Mouse (Mus musculus): Measurements from ENCODE around the gene Csrnp3.

DNA sequence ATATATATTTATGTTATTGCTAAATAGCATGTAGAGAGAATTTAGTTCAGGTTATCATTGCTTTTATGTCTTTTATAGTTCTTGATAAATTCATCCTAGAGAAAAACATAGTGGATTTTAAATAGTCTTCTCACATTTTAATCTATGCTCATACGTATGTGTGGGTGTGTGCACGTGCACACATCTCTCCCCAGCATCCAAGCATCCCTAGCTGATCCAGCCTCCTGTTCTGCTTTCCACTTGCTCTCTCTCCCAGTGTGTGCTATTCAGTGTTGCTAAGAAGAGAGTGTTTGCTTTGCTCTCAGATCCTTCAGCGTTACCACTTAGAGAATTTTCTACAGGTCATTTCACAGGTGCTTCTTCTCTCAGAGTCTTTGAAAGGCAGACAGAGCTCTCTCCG, 123.2 kb downstream of the Csrnp3 start:
- no peak for TF ChIP-seq EP300 (optimal IDR thresholded peaks at IDR 0.05)
- no peak for TF ChIP-seq CTCF (IDR thresholded peaks at IDR 0.05; ENCODE audit: low read depth)

Measured in stomach, postnatal 0 days (tissue).